Mouse (Mus musculus) Patski (cell line): Measurements from ENCODE around the gene Tpt1. TPM values are rescaled to one million over a fixed set of nuclear protein-coding genes. Genes with fewer than 3 reads are reported as not detected.
"Not testable (repeated sequence)": the region's sequence is repeated elsewhere in the genome, so short reads cannot be mapped to it uniquely, and the experiment has no call there.

ENCODE experiments used
- ATAC-seq: fragments of 100-300 bp; one replicate; pipeline ENCODE4 v1.8.0; 2021
- CTCF ChIA-PET: fragments of 350-600 bp; sonication (Branson Sonifier 250); formaldehyde crosslinking; loops from one replicate; lab custom pipeline; 2022; ENCODE audit warnings: inconsistent platforms; lab: Charles Lee
- POLR2A ChIA-PET: fragments of 350-600 bp; sonication (Branson Sonifier 250); formaldehyde crosslinking; loops from one replicate; lab custom pipeline; 2022; ENCODE audit warnings: antibody characterized with exemption, inconsistent platforms; lab: Charles Lee
- DNase-seq: peaks from one replicate; pipeline ENCODE4 v3.0.0-alpha.2; 2011; ENCODE audit warnings: low read depth, low spot score
- H3K27me3 ChIP-seq: fragments of 371-371 bp; one replicate; pipeline ENCODE4 v1.5.1; 2021
- CTCF ChIP-seq: fragments of 100-300 bp; IDR thresholded peaks from one replicate; pipeline ENCODE4 v1.5.1; 2021
- in situ Hi-C: fragments of 300-500 bp; cut with MboI; formaldehyde crosslinking; loops from 3 replicates; pipeline ENCODE4 v1.11.1; 2018; ENCODE audit warnings: low pct_unique_long_range_greater_than_20kb, mixed read lengths
- polyA plus RNA-seq: library from polyadenylated mRNA; unstranded; gene quantifications from one replicate; pipeline ENCODE4 v1.2.3, GENCODE M21; 2021

The Tpt1 gene
- polyA plus RNA-seq, 1 experiment from 2014 or later, result 2,058 TPM

DNA sequence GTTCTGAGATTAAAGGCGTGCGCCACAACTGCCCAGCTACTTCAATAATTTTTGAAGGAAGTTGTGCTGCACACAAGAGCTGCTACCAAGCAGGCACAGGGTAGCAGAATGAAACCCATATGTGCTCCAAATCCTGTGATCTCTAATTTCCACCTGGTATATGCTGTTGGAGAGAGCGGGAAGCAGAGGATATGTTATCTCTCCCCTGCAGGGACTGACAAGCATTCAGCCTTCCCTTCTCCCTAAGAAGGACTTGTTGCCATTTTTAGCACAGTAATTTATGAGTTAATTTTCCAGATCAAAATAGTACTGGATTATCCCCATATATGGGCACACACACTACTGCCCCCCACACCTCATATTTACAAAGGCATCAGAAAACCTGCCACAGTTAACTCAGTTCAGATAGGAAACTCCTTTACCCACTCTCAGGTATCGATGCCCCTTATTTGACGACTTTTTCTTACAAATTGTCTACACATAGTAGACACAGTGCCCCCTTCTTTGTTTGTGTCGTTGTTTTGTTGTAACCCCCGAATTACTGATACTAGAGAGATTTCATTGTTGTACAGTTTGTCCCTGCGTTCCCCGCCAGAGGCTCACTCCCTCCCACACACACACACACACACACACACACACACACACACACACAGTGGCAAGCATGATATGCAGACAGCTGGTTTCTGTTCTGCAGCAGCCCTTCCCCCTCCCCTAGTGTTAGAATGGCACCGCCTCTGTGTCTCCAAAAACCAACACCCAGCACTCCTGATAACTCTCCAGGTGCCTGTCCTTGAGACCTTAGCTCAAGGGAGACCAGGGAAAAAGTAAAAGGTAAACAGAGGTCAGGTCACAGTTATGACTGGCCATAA, 7.6 kb upstream of the Tpt1 start:
- no peak for ATAC-seq
- CTCF ChIA-PET, result no interaction called here
- in situ Hi-C loops, result no loop called here

GRCm38 (mm10) chr14:75841758-75842157, 3.1 kb upstream of the Tpt1 start:
- CTCF ChIA-PET, result interaction anchor here (1.3 kb wide), 1 partner anchor 81 kb away, joined by 3 read pairs; no protein-coding TSS in a partner anchor
- POLR2A ChIA-PET, ATAC-seq, H3K27me3 ChIP-seq, DNase-seq, in situ Hi-C loops: not testable (repeated sequence)

More for the DNA sequence above, 7.6 kb upstream of the Tpt1 start:
- TF ChIP-seq CTCF, result no peak
- H3K27me3 ChIP-seq, result no peaks in the 10 kb centered on the region
- POLR2A ChIA-PET, result no interaction called here
- DNase-seq, result no peak

DNA sequence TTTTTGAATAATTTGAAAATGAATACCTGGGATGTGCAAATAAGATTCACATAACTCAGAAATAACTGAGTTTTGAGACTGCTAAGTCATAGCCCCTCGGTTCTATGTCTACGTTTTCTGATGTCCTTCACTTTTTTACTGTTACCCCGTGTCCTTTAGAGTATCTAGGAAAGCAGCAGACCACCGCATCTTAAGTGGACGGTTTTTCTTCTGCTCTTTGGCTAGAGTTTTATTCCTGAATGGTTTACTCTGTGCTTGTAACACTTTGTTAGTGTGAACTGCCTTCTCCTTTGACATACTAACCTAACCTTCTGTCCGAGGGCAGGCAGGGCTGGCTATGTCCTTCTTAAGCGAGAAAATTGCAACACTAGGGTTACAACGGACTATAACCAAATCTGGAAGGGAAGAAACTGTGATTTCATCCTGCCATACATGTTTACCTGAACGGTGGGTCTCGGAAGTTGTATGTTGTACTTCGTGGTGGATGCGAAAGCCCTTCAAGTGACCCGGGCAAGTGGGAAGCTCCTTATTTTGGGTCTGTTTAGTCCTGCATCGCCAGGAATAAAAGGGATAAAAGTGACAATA, 690 bp upstream of the Tpt1 start:
- TF ChIP-seq CTCF, result no peak
- DNase-seq (no peak), ATAC-seq (peak; percentile 15)
- POLR2A ChIA-PET, result interaction anchor here (1.6 kb wide), 1 partner anchor 10 kb away, joined by 3 read pairs; no protein-coding TSS in a partner anchor
- CTCF ChIA-PET, result interaction anchor here (1.6 kb wide), 1 partner anchor 10 kb away, joined by 4 read pairs; no protein-coding TSS in a partner anchor
- H3K27me3 ChIP-seq, result no peaks in the 10 kb centered on the region
- in situ Hi-C loops, result no loop called here

DNA sequence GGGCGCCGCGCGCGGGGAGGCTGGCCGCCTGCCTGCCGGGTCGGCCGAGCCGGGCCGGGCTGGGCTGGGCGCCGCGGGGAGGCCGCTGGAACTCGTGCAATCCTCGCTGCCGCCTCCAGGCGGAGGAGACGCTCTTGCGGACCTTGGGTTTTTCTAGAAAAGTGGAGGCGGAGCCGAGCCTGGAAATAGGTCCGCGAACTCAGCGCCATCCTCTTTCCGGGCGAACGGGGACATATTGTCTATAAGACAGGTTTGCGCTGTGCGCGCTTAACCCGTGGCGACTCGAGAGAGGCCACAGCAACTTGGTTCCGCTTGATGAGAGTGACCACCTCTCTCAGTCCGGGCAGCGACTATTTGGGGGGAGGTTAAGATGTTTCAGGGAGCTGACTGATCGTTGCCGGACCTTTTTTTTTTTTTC, 814 bp downstream of the Tpt1 start:
- no peak for TF ChIP-seq CTCF
- H3K27me3 ChIP-seq, result no peaks in the 10 kb centered on the region
- in situ Hi-C loops, result no loop called here
- POLR2A ChIA-PET, result interaction anchor here (0.6 to 1.3 kb wide), 2 partner anchors 10 to 11 kb away, joined by 3 to 5 read pairs; no protein-coding TSS in a partner anchor
- DNase-seq, result no peak
- peak; percentile 70 for ATAC-seq
- CTCF ChIA-PET, result no interaction called here

DNA sequence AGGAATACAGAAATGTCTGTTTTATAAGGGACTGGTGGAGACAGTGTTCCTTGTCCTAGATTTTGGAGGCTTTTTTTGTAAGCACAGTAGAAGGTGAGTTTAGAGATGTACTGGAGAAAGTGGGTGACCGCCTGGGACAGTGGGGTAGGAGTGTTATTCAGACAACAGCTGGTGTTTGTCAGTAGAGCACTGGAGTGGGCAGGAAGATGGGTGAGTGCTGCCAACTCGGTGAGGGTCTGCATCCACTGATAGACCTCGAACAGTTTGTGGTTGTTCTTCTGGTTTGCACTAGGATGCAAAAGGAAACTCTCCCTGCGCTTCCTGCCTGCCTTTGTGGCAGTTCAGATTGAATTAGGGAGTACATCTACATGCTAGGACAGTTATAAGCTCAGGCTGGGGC, 2.8 kb downstream of the Tpt1 start:
- no peak for ATAC-seq
- in situ Hi-C loops, result no loop called here
- TF ChIP-seq CTCF, result no peak
- POLR2A ChIA-PET, result interaction anchor here (1.1 kb wide), 1 partner anchor 264 kb away, joined by 4 read pairs; no protein-coding TSS in a partner anchor
- no peak for DNase-seq
- CTCF ChIA-PET, result no interaction called here
- no peaks in the 10 kb centered on the region for H3K27me3 ChIP-seq

DNA sequence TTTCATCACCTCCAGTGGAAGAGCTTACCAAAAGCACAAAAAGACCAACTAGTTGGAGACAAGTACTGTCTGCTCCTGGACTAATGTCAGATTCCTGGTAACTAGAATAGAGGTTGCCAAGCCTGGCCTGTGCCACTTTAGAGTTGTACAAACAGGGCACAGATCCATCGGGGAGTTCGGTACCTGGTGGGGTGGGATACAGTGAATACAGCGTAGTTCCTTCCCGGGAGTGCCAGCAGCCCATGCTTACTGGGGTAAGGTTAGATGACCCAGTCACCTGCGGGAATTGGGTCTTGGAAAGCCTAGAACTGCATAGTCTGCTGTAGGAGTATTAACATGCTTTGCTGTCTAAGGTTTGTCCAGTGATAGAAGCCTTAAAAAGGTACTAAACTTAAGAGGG, 3.6 kb downstream of the Tpt1 start:
- ChIA-PET CTCF (interaction anchor here (1.6 kb wide), 1 partner anchor 11 kb away, joined by 3 read pairs; no protein-coding TSS in a partner anchor), POLR2A (interaction anchor here (1.0 to 1.1 kb wide), 2 partner anchors 9 to 263 kb away, joined by 3 to 4 read pairs; no protein-coding TSS in a partner anchor)
- in situ Hi-C loops, result no loop called here
- no peaks in the 10 kb centered on the region for H3K27me3 ChIP-seq
- DNase-seq, result no peak
- no peak for ATAC-seq
- no peak for TF ChIP-seq CTCF

DNA sequence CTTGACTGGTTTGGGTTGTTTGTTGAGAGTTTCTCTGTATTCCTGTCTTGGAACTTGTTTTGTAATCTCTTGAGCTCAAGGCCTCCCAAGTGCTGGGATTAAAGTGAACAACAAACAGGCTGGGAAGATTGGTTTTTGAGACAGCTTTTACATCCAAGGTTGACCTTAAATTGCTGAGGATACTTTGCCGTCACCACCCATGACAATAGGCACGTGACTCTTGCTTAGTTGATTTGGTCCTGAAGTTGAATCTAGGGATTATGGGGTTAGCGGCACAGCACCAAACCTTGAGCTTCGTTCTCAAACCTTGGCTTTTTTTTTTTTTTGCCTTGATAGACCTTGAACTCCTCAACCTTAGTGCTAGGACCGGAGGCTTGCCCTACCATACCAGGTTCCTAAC, 4.3 kb downstream of the Tpt1 start:
- H3K27me3 ChIP-seq, result no peaks in the 10 kb centered on the region
- no peak for TF ChIP-seq CTCF
- POLR2A ChIA-PET, result interaction anchor here (0.6 to 1.0 kb wide), 3 partner anchors 9 to 915 kb away, joined by 3 to 4 read pairs (median 4); no protein-coding TSS in a partner anchor
- CTCF ChIA-PET, result interaction anchor here (0.6 to 1.6 kb wide), 2 partner anchors 10 to 81 kb away, joined by 3 read pairs; no protein-coding TSS in a partner anchor
- in situ Hi-C loops, result no loop called here
- no peak for ATAC-seq
- DNase-seq, result no peak

- ATAC-seq (no peak), DNase-seq (no peak)
- CTCF ChIA-PET, result no interaction called here
- POLR2A ChIA-PET, result interaction anchor here (0.6 kb wide), 2 partner anchors 711 to 1125 kb away, joined by 4 to 5 read pairs; no protein-coding TSS in a partner anchor
- no peaks in the 10 kb centered on the region for H3K27me3 ChIP-seq
- in situ Hi-C loops, result loop anchor here (25.0 kb wide), 1 partner anchor 837 kb away; no protein-coding TSS in a partner anchor
- no peak for TF ChIP-seq CTCF
Observed at GRCm38 (mm10) chr14:75849842-75850568, 5.1 kb downstream of the Tpt1 start.

- ATAC-seq (peak; percentile 18), DNase-seq (no peak)
- in situ Hi-C loops, result loop anchor here (25.0 kb wide), 1 partner anchor 836 kb away; no protein-coding TSS in a partner anchor
- TF ChIP-seq CTCF, result no peak
- CTCF ChIA-PET, result no interaction called here
- POLR2A ChIA-PET, result interaction anchor here (0.6 kb wide), 2 partner anchors 712 to 1124 kb away, joined by 4 to 5 read pairs; no protein-coding TSS in a partner anchor
- H3K27me3 ChIP-seq, result no peaks in the 10 kb centered on the region
Observed at GRCm38 (mm10) chr14:75850819-75851218, 5.9 kb downstream of the Tpt1 start.

DNA sequence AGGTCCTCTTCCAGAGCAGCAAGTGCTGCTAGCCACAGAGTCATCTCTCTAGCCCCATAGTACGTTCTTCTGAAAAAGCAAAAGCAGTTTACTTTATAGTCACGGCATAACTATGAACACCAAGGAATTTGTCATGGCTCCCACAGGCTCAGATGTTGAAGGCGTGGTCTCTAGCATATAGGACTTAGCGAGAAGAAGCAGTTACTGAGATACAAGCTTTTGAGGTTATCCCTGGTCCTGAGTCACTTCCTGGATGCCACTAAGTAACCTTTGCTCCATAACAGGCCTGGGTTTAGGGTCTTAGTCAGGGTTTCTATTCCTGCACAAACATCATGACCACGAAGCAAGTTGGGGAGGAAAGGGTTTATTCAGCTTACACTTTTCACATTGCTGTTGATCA, 7.1 kb downstream of the Tpt1 start:
- TF ChIP-seq CTCF, result no peak
- H3K27me3 ChIP-seq, result no peaks in the 10 kb centered on the region
- in situ Hi-C loops, result loop anchor here (25.0 kb wide), 1 partner anchor 835 kb away; no protein-coding TSS in a partner anchor
- CTCF ChIA-PET, result interaction anchor here (1.2 kb wide), 1 partner anchor 11 kb away, joined by 5 read pairs; no protein-coding TSS in a partner anchor
- POLR2A ChIA-PET, result no interaction called here
- DNase-seq (no peak), ATAC-seq (no peak)
